Mouse (Mus musculus): Measurements from ENCODE around the gene Ttll1. TPM values are rescaled to one million over a fixed set of nuclear protein-coding genes. Genes with fewer than 3 reads are reported as not detected.

Gene Ttll1
- polyA plus RNA-seq, 1 experiment from 2014 or later: 64.1 TPM

GRCm38 (mm10) chr15:83493856-83494571, 16.7 kb downstream of the Ttll1 start:
- Histone ChIP-seq H3K9me3 (replicated peaks) (no peaks in the 10 kb centered on the region), H3K4me2 (replicated peaks) (no peak overlapping the region), H3K27ac (no peak overlapping the region), H3K27me3 (no peaks in the 10 kb centered on the region), H3K9ac (no peak overlapping the region), H3K4me3 (no peak overlapping the region), H3K36me3 (peaks cover 96% of the 10 kb centered on the region), H3K4me1 (no peaks in the 10 kb centered on the region)
- ATAC-seq (ENCODE audit: low FRiP score): no peak
- 83% methylated on average over 7 of the region's 7 CpGs for whole genome bisulfite sequencing

DNA sequence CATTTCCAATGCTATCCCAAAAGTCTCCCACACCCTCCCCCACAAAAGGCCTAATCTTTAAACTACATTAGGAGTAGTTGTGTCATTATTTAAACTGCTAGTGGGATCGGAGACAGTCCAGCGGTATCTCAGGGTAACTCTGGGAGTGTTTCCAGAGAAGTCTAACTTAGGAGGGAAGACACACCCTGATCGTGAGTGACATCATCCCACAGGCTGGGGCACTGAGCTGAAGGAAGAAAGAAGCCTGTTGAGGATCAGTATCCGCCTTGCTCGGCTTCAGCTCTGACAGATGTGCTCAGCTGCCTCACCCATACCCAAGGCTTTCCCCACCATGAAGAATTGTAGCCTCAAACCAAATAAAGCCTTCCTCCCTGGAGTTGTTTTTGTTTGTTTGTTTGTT, 18.8 kb downstream of the Ttll1 start:
- Histone ChIP-seq H3K4me1 (no peaks in the 10 kb centered on the region), H3K9me3 (replicated peaks) (no peaks in the 10 kb centered on the region), H3K27me3 (no peaks in the 10 kb centered on the region), H3K4me3 (no peak overlapping the region), H3K36me3 (peaks cover 90% of the 10 kb centered on the region), H3K9ac (no peak overlapping the region), H3K4me2 (replicated peaks) (no peak overlapping the region), H3K27ac (no peak overlapping the region)
- WGBS: 89% methylated on average over 5 of the region's 5 CpGs
- no peak for ATAC-seq (ENCODE audit: low FRiP score)

DNA sequence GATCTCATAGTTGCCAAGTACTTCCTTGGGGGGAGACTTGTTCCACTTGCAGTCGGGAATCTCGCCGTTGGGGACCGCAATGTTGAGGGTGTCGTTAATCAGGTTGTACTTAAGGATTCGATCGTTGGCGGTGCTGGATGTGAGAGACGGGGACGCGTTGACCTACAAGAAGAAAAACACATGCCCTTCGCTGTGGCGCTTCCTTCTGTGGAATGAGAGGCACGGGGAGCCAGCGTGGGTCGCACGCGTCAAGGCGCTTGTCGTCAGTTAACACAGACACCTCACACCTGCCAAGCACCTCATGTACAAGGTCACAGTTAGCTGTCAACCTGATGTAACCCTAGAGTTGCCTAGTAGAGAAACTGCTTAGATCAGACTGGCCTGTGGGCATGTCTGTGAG, 21.2 kb downstream of the Ttll1 start:
- Histone ChIP-seq H3K4me3 (no peak overlapping the region), H3K4me1 (no peaks in the 10 kb centered on the region), H3K36me3 (peaks cover 79% of the 10 kb centered on the region), H3K9ac (no peak overlapping the region), H3K4me2 (replicated peaks) (no peak overlapping the region), H3K9me3 (replicated peaks) (no peaks in the 10 kb centered on the region), H3K27ac (no peak overlapping the region), H3K27me3 (no peaks in the 10 kb centered on the region)
- 96% methylated on average over 20 of the region's 20 CpGs for WGBS
- ATAC-seq (ENCODE audit: low FRiP score): no peak

- 65% methylated on average over 9 of the region's 9 CpGs for WGBS
- Histone ChIP-seq H3K27ac (no peak overlapping the region), H3K4me2 (replicated peaks) (no peak overlapping the region), H3K4me1 (no peaks in the 10 kb centered on the region), H3K9ac (no peak overlapping the region), H3K9me3 (replicated peaks) (no peaks in the 10 kb centered on the region), H3K36me3 (peaks cover 72% of the 10 kb centered on the region), H3K4me3 (no peak overlapping the region), H3K27me3 (no peaks in the 10 kb centered on the region)
- no peak for ATAC-seq (ENCODE audit: low FRiP score)
Observed at GRCm38 (mm10) chr15:83487477-83488115, 23.1 kb downstream of the Ttll1 start.

DNA sequence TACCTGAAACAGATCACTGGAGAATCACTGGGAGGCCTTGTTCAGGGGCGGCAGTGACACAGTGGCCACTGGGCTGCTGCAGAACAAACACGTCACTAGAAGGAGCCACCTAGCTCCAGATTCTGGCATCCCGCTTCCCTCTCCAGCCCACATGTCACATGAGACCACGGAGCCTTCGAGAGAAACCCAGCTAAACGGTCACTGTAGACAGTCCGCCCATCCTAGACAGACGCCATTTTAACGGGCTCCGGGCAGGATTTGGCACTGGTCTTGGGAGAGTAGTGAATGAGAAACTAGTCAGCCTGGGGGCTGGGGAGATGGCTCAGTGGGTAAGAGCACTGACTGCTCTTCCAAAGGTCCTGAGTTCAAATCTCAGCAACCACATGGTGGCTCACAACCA, 26.4 kb downstream of the Ttll1 start:
- peaks cover 41% of the 10 kb centered on the region for H3K36me3 ChIP-seq

DNA sequence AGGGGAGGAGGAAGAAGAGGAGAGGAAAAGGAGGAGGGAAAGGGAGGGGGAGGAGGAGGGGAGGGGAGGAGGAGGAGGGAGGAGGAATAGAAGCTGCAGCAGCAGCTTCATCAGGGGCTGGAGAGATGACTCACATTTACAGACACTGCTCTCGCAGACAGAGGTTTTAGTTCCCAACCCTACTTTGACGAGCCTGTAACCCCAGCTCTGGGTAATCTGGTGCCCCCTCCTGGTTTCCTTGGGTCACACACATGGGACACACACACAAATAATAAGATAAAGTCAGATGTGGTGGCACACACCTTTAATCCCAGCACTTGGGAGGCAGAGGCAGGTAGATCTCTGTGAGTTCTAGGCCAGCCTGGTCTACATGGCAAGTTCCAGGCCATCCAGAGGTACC, 27.2 kb downstream of the Ttll1 start:
- 57% methylated on average over 2 of the region's 2 CpGs for WGBS
- Histone ChIP-seq H3K9ac (no peak overlapping the region), H3K27ac (no peak overlapping the region), H3K4me2 (replicated peaks) (no peak overlapping the region), H3K9me3 (replicated peaks) (no peaks in the 10 kb centered on the region), H3K27me3 (no peaks in the 10 kb centered on the region), H3K4me1 (no peaks in the 10 kb centered on the region), H3K36me3 (peaks cover 34% of the 10 kb centered on the region), H3K4me3 (no peak overlapping the region)
- ATAC-seq (ENCODE audit: low FRiP score): no peak

More for the DNA sequence above, 26.4 kb downstream of the Ttll1 start:
- no peaks in the 10 kb centered on the region for H3K27me3 ChIP-seq
- WGBS: 93% methylated on average over 10 of the region's 10 CpGs
- no peak for ATAC-seq (ENCODE audit: low FRiP score)
- H3K27ac ChIP-seq: no peak overlapping the region
- no peaks in the 10 kb centered on the region for H3K4me1 ChIP-seq
- H3K9ac ChIP-seq: no peak overlapping the region
- H3K4me3 ChIP-seq: no peak overlapping the region
- no peaks in the 10 kb centered on the region for H3K9me3 ChIP-seq (replicated peaks)
- H3K4me2 ChIP-seq (replicated peaks): no peak overlapping the region

GRCm38 (mm10) chr15:83482645-83483224, 28.0 kb downstream of the Ttll1 start:
- Histone ChIP-seq H3K4me1 (no peaks in the 10 kb centered on the region), H3K9ac (no peak overlapping the region), H3K9me3 (replicated peaks) (no peaks in the 10 kb centered on the region), H3K27me3 (no peaks in the 10 kb centered on the region), H3K27ac (no peak overlapping the region), H3K4me2 (replicated peaks) (no peak overlapping the region), H3K4me3 (no peak overlapping the region), H3K36me3 (peaks cover 30% of the 10 kb centered on the region)
- no peak for ATAC-seq (ENCODE audit: low FRiP score)
- WGBS: 77% methylated on average over 8 of the region's 8 CpGs

GRCm38 (mm10) chr15:83481236-83481780, 29.4 kb downstream of the Ttll1 start:
- H3K27me3 ChIP-seq: no peaks in the 10 kb centered on the region
- H3K4me1 ChIP-seq: no peaks in the 10 kb centered on the region
- H3K4me3 ChIP-seq: no peak overlapping the region
- H3K9me3 ChIP-seq (replicated peaks): no peaks in the 10 kb centered on the region
- ATAC-seq (ENCODE audit: low FRiP score): no peak
- H3K4me2 ChIP-seq (replicated peaks): no peak overlapping the region
- WGBS: 72% methylated on average over 10 of the region's 10 CpGs
- H3K9ac ChIP-seq: no peak overlapping the region
- no peak overlapping the region for H3K27ac ChIP-seq
- peaks cover 17% of the 10 kb centered on the region for H3K36me3 ChIP-seq

DNA sequence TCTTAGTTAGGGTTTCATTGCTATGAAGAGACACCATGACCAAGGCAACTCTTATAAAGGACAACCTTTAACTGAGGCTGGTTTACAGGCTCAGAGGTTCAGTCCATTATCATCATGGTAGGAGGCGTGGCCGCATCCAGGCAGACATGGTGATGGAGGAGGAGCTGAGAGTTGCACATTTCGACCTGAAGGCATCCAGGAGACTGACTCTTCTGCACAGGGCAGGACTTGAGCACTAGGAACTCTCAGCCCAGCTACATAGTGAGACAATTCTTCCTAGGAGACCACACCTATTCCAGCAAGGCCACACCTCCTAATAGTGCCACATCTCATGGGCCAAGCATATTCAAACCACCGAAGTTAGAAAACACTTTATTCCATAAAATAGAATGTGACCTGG, 30.9 kb downstream of the Ttll1 start:
- H3K9ac ChIP-seq: no peak overlapping the region
- no peaks in the 10 kb centered on the region for H3K9me3 ChIP-seq (replicated peaks)
- H3K4me2 ChIP-seq (replicated peaks): no peak overlapping the region
- peaks cover 10% of the 10 kb centered on the region for H3K36me3 ChIP-seq
- no peaks in the 10 kb centered on the region for H3K27me3 ChIP-seq
- WGBS: 90% methylated on average over 4 of the region's 4 CpGs
- H3K4me3 ChIP-seq: no peak overlapping the region
- no peak for ATAC-seq (ENCODE audit: low FRiP score)
- no peak overlapping the region for H3K27ac ChIP-seq
- no peaks in the 10 kb centered on the region for H3K4me1 ChIP-seq

DNA sequence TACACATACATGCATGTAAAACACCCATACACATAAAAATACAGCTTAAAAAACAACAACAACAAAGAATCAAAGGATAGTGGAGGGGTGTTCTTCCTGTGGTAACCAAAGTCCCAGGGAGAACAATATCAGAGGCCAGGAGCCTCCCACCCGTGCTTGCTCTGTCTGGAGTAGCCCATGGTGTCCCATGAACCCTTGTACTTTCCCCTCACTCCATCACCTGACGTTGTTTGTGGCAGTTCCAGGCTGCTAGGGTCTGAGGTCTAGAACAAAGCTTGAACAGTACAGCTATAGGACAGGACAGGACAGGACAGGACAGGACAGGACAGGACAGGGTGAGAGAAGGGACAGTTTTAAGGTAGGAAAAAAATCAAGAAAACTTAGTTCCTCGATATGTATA, 32.6 kb downstream of the Ttll1 start:
- Histone ChIP-seq H3K36me3 (no peaks in the 10 kb centered on the region), H3K9ac (no peak overlapping the region), H3K4me2 (replicated peaks) (no peak overlapping the region), H3K4me1 (peaks cover 9% of the 10 kb centered on the region; the same call in 1 of the 2 replicates), H3K27me3 (no peaks in the 10 kb centered on the region), H3K27ac (no peak overlapping the region), H3K9me3 (replicated peaks) (no peaks in the 10 kb centered on the region), H3K4me3 (no peak overlapping the region)
- 70% methylated on average over 3 of the region's 3 CpGs for WGBS
- no peak for ATAC-seq (ENCODE audit: low FRiP score)

GRCm38 (mm10) chr15:83476593-83477273, 34.0 kb downstream of the Ttll1 start:
- Histone ChIP-seq H3K27ac (no peak overlapping the region), H3K27me3 (no peaks in the 10 kb centered on the region), H3K9me3 (replicated peaks) (no peaks in the 10 kb centered on the region), H3K4me2 (replicated peaks) (no peak overlapping the region), H3K36me3 (no peaks in the 10 kb centered on the region), H3K4me3 (no peak overlapping the region), H3K9ac (no peak overlapping the region), H3K4me1 (peaks cover 9% of the 10 kb centered on the region; the same call in 1 of the 2 replicates)
- no peak for ATAC-seq (ENCODE audit: low FRiP score)
- 86% methylated on average over 12 of the region's 12 CpGs for WGBS

DNA sequence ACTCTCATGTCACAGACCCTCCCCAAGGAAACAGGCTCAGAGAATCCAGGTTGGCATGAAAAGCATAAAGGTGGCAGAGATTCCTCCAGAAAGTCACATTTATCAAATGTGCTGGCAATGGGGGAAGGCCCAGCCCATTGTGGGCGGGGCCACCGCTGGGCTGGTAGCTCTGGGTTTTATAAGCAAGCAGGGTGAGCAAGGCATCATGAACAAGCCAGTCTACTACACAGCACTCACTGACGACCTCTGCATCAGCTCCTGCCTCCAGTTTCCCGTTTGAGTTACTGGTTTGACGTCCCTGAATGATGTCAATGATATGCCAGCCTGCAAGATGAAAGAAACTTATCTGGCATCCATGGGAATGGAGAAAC, 36.2 kb downstream of the Ttll1 start:
- Histone ChIP-seq H3K4me1 (peaks cover 11% of the 10 kb centered on the region; the same call in 1 of the 2 replicates), H3K4me3 (no peak overlapping the region), H3K27ac (no peak overlapping the region), H3K9ac (no peak overlapping the region), H3K4me2 (replicated peaks) (no peak overlapping the region), H3K27me3 (no peaks in the 10 kb centered on the region), H3K9me3 (replicated peaks) (no peaks in the 10 kb centered on the region), H3K36me3 (no peaks in the 10 kb centered on the region)
- 42% methylated on average over 5 of the region's 5 CpGs for WGBS
- no peak for ATAC-seq (ENCODE audit: low FRiP score)
